Mouse (Mus musculus) olfactory bulb, adult 2 months (tissue): ENCODE data around the gene Ltk. TPM values are rescaled to one million over a fixed set of nuclear protein-coding genes. Genes with fewer than 3 reads are reported as not detected.

ENCODE experiments used
- H3K27ac ChIP-seq: fragments of 200-500 bp; 2 replicates; pipeline ENCODE4 v1.5.1; 2012; ENCODE audit warnings: low read depth, low read length; ENCODE audit not compliant: insufficient read depth
- H3K4me1 ChIP-seq: fragments of 200-500 bp; 2 replicates; pipeline ENCODE4 v1.6.1; 2012; ENCODE audit warnings: low read length; ENCODE audit not compliant: control insufficient read depth, insufficient read depth
- H3K4me3 ChIP-seq: fragments of 200-500 bp; 2 replicates; pipeline ENCODE4 v1.5.1; 2012; ENCODE audit warnings: mild to moderate bottlenecking, low read depth, low read length, moderate library complexity; ENCODE audit not compliant: insufficient read depth
- CTCF ChIP-seq: fragments of 200-500 bp; IDR thresholded peaks from 2 replicates; pipeline ENCODE4 v1.5.1; 2012; ENCODE audit warnings: low read depth, mild to moderate bottlenecking, low read length, moderate library complexity; ENCODE audit not compliant: insufficient read depth
- POLR2A ChIP-seq: fragments of 200-500 bp; IDR thresholded peaks from 2 replicates; pipeline ENCODE4 v1.6.1; 2012; ENCODE audit warnings: mild to moderate bottlenecking, low read depth, low read length, moderate library complexity; ENCODE audit not compliant: insufficient read depth
- WGBS: fragments of 180-500 bp; shearing (Covaris S2); methylation state at CpG from one replicate; pipeline ENCODE4 v1.1.7; 2018; 5-methylcytosine and 5-hydroxymethylcytosine counted together
- polyA plus RNA-seq: library from polyadenylated mRNA; stranded (reverse); fragments of >200 nt; gene quantifications from 2 replicates; pipeline ENCODE4 v1.2.4, GENCODE M21; 2012; ENCODE audit warnings: low replicate concordance; ENCODE audit not compliant: missing spikeins, insufficient read depth, insufficient read length

The Ltk gene
- polyA plus RNA-seq, 1 experiment, result not detected

DNA sequence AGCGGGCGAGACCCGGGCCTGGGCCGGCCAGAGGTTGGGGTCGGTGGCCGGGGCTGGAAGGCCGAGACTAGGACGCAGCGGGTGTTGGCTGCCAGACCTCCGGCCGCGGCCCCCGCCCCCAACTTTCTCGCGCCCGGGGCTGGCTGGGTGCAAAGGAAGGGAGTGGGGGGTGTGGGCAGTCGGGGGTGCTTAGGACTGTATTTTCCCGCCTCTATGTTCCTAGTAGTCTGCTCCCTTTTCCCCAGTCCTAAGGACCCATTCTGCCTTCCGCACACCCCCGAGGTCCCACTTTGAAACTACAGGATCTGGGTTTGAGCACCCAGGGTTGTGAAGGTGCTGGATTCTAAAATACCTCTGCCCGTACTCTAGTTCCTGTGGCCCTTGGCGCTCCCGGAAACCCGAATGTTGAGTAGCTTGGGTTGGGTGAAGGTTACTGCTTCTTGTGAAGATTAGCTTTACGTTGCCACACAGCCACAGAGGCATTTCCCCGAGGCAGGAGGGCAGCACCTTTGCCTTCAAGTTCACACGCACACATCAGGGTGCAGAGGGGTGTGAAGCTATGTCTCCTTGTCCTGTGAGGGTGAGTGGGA lies 39.8 kb upstream of the Ltk start:
- under 1% methylated on average over 27 of the region's 27 CpGs for WGBS
- TF ChIP-seq CTCF (no peak), POLR2A (no peak)
- H3K4me1 ChIP-seq, result peaks cover 49% of the 10 kb centered on the region
- peak overlapping the region; percentile 74 for H3K27ac ChIP-seq
- H3K4me3 ChIP-seq, result peak overlapping the region; percentile 91

DNA sequence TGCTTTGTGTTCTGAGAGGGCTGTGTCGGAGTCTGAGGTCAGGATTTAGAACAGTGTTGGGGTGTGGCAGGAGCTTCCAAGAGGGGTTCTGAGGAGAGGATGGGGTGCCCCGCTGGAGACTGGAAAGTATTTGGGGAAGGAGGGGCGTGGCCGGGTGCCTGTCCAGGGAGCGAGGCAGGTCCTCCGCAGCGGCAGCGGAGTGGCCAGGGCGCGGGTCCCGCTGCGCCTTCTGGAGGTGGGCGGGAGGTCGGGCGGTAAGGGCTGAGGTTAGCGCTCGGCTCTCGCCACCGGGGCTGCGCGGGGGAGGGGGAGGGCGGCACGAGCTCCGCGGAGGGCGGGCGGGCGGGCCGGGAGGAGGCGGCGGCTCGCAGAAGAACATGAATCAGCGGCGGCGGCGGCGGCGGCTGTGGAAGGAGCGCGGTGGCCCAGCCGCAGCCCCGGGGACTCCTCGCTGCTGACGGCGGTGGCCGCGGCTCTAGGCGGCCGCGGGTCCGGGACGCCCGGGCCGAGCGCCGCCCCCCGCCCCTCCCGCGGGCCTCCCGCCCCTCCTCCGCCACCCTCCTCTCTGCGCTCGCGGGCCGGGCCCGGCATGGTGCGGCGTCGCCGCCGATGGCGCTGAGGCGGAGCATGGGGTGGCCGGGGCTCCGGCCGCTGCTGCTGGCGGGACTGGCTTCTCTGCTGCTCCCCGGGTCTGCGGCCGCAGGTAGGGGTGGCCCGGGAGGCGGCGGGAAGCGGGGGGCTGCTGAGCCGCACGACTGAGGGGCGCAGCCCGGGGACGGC lies 39.1 kb upstream of the Ltk start:
- Histone ChIP-seq H3K27ac (peak overlapping the region; percentile 74; the same call in 1 of the 2 replicates), H3K4me3 (peak overlapping the region; percentile 91), H3K4me1 (peaks cover 42% of the 10 kb centered on the region)
- 1% methylated on average over 65 of the region's 89 CpGs for WGBS
- TF ChIP-seq POLR2A, result no peak
- no peak for TF ChIP-seq CTCF

DNA sequence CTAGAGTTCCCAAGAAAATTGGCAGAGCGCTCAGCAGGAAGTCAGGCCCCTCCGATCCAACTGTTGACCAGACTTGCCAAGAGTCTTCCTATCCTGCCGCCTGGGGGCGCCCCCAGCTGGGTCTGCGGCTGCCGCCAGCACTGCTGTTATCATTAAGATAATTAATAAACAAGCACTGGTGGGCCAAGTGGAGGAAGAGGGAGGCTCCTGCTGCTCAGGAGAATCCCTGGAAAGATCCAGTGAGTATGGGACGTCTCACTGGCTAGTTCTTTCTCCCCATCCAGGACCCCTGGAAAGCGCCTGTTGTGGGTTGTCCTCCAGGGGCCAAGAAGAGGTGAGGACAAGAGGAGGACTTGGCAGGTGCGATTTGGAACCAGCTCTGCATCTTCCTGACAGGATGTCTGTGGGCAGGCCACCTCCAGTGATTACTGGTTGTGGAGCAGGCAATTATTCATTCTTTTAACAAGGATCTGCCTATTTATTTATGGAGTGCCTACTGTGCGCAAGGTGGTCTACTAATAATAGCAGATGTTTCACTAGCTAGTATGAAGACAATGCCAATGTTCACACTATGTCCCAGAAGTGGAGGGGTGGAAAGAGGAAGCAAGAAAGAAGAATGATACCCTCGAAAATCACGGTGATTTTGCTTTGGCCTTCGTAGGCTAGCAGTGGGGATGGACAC lies 38.2 kb upstream of the Ltk start:
- Histone ChIP-seq H3K27ac (no peak overlapping the region), H3K4me3 (no peak overlapping the region), H3K4me1 (peaks cover 34% of the 10 kb centered on the region)
- TF ChIP-seq POLR2A (no peak), CTCF (peak; percentile 67)
- WGBS, result 9% methylated on average over 13 of the region's 13 CpGs

- 54% methylated on average over 5 of the region's 5 CpGs for WGBS
- Histone ChIP-seq H3K27ac (no peak within 1 kb of the TSS), H3K4me3 (no peak within 1 kb of the TSS), H3K4me1 (peaks cover 24% of the 10 kb centered on the region)
- TF ChIP-seq CTCF, result no peak
- TF ChIP-seq POLR2A, result no peak
These were observed 37.1 kb upstream of the Ltk start, which contains the start of gene Tyro3 for GRCm38 (mm10) chr2:119797279-119797783. TSS of gene Tyro3 (plus strand) at chr2:119797733.

- H3K4me1 ChIP-seq, result no peaks in the 10 kb centered on the region
- H3K4me3 ChIP-seq, result no peak overlapping the region
- no peak overlapping the region for H3K27ac ChIP-seq
- WGBS, result 91% methylated on average over 2 of the region's 2 CpGs
- TF ChIP-seq CTCF (no peak), POLR2A (no peak)
These were observed 29.8 kb upstream of the Ltk start for GRCm38 (mm10) chr2:119789996-119790395.

DNA sequence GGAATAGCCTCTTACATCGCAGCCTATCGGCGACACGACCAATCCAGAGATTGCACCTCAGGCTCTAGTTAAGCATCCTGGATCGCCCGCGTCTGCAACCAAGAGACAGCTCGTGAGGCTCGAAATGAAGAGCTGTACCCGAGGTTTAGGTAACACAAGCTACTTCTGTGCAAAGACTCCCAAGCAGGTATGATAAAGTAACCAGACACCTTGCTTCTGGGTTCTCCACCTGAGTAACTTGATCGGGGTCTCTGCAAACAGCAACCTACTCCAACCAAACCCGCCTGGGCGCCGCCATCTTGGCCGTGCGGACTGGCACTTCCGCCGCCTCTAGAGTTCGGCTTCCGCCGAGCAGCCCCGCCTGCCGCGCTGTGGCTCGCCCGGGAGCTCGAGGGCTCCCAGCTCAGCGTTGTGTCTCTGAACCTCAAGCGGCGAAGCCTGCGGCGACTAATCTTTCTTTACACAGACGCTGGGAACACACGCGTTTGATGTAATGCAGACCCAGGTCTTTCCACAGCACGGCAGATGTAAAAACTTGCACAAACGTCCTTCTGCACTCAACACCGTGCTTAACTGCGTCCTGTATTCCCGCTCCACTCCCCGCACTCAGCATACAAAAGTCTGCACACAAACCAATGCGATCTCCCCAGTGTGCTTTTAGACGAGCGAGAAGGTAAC lies 27.1 kb upstream of the Ltk start, which contains the start of gene Rpap1:
Rpap1 (minus strand) TSS at position 332 of the 678 bp plus-strand sequence.
- H3K4me1 ChIP-seq, result no peaks in the 10 kb centered on the region
- WGBS, result under 1% methylated on average over 44 of the region's 44 CpGs
- TF ChIP-seq CTCF (no peak), POLR2A (peak; percentile 94)
- peak within 1 kb of the TSS; percentile 53 for H3K4me3 ChIP-seq
- H3K27ac ChIP-seq, result peak within 1 kb of the TSS; percentile 68

GRCm38 (mm10) chr2:119767246-119767645 lies 7.0 kb upstream of the Ltk start:
- 93% methylated on average over 6 of the region's 6 CpGs for WGBS
- no peak overlapping the region for H3K27ac ChIP-seq
- H3K4me1 ChIP-seq, result peaks cover 3% of the 10 kb centered on the region
- H3K4me3 ChIP-seq, result no peak overlapping the region
- no peak for TF ChIP-seq POLR2A
- no peak for TF ChIP-seq CTCF

GRCm38 (mm10) chr2:119763924-119764323 lies 3.7 kb upstream of the Ltk start:
- TF ChIP-seq POLR2A (no peak), CTCF (no peak)
- Histone ChIP-seq H3K4me3 (no peak overlapping the region), H3K27ac (no peak overlapping the region), H3K4me1 (peaks cover 4% of the 10 kb centered on the region)
- 45% methylated on average over 4 of the region's 4 CpGs for WGBS
